Mouse (Mus musculus) testis, adult 2 months (tissue): ENCODE measurements around the gene Alpk1.

Experiments
- CTCF ChIP-seq: fragments of 200-500 bp; IDR thresholded peaks from 2 replicates; pipeline ENCODE4 v1.5.1; 2012; ENCODE audit warnings: low read depth, mild to moderate bottlenecking, inconsistent platforms, low read length, moderate library complexity; ENCODE audit not compliant: control insufficient read depth, insufficient read depth, insufficient replicate concordance
- POLR2A ChIP-seq: fragments of 200-500 bp; IDR thresholded peaks from 2 replicates; pipeline ENCODE4 v1.6.1; 2012; ENCODE audit warnings: low read depth, mild to moderate bottlenecking, inconsistent platforms, low read length, moderate library complexity; ENCODE audit not compliant: control insufficient read depth

DNA sequence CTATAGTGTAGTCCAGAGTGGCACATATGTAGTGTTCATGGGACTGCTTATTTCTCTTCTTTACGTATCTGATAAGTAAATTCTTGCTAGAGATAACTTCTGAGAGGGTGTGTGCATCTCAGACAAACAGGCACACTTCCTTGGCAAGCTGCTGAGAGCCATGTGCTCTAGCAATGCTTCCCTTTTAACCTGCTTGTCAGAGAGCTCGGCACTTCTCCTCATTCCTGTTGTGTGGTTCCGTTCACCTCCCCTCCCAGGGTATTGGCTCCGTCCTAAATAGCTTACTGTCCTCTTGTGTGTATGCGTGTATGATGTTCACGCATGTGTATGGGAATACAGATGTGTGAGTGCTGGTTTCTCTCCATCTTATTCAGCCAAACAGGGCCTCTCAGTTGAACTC, 23.9 kb downstream of the Alpk1 start:
- TF ChIP-seq POLR2A (no peak), CTCF (no peak)
